Mouse (Mus musculus): Measurements from ENCODE around the gene Olfr955.

Gene Olfr955

DNA sequence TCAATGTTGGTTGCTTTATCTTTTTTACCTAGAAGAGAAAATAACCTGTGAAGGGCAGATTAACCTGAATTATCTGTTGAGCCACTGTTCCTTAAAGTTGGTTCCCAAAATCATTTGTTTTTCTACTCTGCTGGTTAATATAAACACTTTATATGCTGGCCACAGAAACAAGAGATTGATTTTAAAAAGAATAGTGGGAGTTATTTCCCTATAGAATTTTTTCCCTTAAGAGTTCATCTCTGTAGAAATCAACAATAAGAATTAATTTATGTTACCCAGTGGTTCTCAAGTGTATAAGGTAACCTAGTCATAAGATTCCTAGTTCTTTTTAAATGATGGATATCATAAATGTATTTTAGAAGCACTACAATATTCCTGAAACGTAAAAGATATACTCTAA lies at the start of gene Olfr955:
TSS of gene Olfr955 (minus strand) at position 101 of the 400 bp plus-strand sequence.
- DNase-seq (ENCODE audit: low spot score in 2 of 2): no peak

DNA sequence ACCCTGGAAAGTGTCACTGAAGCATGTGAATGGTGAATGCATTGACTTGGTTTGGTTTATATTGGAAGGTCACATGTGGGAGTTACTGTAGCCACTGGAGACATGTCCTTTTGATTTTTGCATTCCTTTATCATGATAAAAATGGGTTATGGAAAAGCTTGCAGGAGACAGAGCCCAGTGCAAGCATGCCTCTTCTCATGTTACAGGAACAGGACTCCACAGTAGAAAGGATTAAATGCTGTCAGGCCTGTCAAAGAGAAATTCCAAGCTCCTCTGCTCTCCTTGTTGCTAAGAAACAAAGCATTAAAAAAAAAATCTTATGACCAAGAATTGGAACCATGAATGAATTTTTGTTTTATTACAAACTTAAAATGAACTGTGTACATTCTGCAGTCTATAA lies 46.9 kb upstream of the Olfr955 start:
- DNase-seq (ENCODE audit: low spot score in 2 of 2): no peak

- DNase-seq (ENCODE audit: low spot score in 2 of 2): no peak
Measured at GRCm38 (mm10) chr9:39515531-39515930, 43.8 kb upstream of the Olfr955 start, which contains the start of gene Olfr957. TSS of gene Olfr957 (minus strand) at chr9:39515809.

- no peak for DNase-seq (ENCODE audit: low spot score in 2 of 2)
Measured at GRCm38 (mm10) chr9:39509412-39509811, 37.7 kb upstream of the Olfr955 start.

DNA sequence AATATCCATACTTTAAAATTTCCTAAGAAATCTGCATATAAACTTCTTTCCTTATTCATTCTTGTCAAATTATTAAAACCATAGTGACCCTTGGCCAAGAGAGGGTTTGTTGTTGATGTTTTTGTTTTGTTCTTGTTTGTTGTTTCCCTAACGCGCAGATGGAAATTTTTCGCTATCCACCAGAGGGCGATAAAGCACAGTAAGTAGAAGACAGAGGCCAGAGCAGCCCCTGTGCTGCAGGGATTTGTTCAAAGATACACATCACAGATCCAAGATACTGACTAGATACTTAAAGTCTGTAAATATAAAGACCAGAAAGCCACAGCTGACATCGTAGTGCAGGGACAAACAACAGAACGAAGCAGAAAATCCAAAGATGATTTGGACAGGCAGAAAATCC lies 37.3 kb upstream of the Olfr955 start:
- DNase-seq (ENCODE audit: low spot score in 2 of 2): no peak

GRCm38 (mm10) chr9:39493895-39494294 lies 22.2 kb upstream of the Olfr955 start, which contains the start of gene Olfr44:
TSS of gene Olfr44 (minus strand) at chr9:39493995.
- DNase-seq (ENCODE audit: low spot score in 2 of 2): no peak

GRCm38 (mm10) chr9:39456401-39456800 lies 15.3 kb downstream of the Olfr955 start, which contains the start of gene Olfr954:
TSS of gene Olfr954 (plus strand) at chr9:39456701.
- no peak for DNase-seq (ENCODE audit: low spot score in 2 of 2)

DNA sequence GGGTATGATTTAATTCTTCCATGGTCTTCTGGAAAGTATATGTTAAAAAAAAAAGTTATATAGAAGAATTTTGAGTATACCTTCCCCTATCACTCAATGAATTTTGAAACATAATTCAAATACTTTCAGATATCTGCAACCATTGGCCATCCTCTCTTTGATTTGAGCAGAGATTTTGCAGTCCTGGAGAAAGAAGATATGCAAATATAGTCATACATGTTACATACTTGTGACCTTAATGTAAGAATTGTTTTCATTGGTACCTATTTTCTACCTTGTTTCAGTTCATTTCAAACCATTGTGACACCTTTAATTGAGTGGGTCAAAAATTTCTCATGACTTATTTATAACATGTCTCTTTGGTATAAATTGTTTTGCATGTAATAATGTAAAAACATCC lies 44.7 kb downstream of the Olfr955 start, which contains the start of gene Olfr952:
TSS of gene Olfr952 (minus strand) at position 101 of the 400 bp plus-strand sequence.
- no peak for DNase-seq (ENCODE audit: low spot score in 2 of 2)

Measured in natural killer cell, adult 2 months (primary cell).